Mouse (Mus musculus): ENCODE data around the gene Dgat2. TPM values are rescaled to one million over a fixed set of nuclear protein-coding genes. Genes with fewer than 3 reads are reported as not detected.

Gene Dgat2
- polyA plus RNA-seq, 1 experiment from 2014 or later: 249 TPM

- 69% methylated on average over 7 of the region's 7 CpGs for WGBS (ENCODE audit: insufficient replicate concordance)
- Histone ChIP-seq H3K9ac (replicated peaks) (no peak overlapping the region), H3K27me3 (ENCODE audit: insufficient read depth, low read length) (no peaks in the 10 kb centered on the region), H3K36me3 (replicated peaks; ENCODE audit: insufficient read depth, low read length) (peaks cover 28% of the 10 kb centered on the region), H3K4me1 (ENCODE audit: insufficient read depth) (peaks cover 55% of the 10 kb centered on the region), H3K9me3 (ENCODE audit: low read length) (no peaks in the 10 kb centered on the region), H3K27ac (ENCODE audit: low read depth) (0 out of 2 replicates have a peak overlapping the region, but pooled peaks have one; percentile 30), H3K4me2 (ENCODE audit: low read depth, low read length) (no peak overlapping the region), H3K4me3 (ENCODE audit: low read depth, low read length) (no peak overlapping the region)
- no peak for TF ChIP-seq CTCF (IDR thresholded peaks at IDR 0.05; ENCODE audit: low read depth)
- TF ChIP-seq EP300 (IDR thresholded peaks at IDR 0.05; ENCODE audit: low read depth): no peak
- DNase-seq (no peak), ATAC-seq (no peak)
Observed at GRCm38 (mm10) chr7:99164873-99165410, 17.6 kb downstream of the Dgat2 start.

GRCm38 (mm10) chr7:99162462-99162861 lies 20.1 kb downstream of the Dgat2 start:
- TF ChIP-seq EP300 (IDR thresholded peaks at IDR 0.05; ENCODE audit: low read depth) (no peak), CTCF (IDR thresholded peaks at IDR 0.05; ENCODE audit: low read depth) (0 out of 2 replicates have a peak, but pooled peaks have one; percentile 9)
- H3K9ac ChIP-seq (replicated peaks): no peak overlapping the region

GRCm38 (mm10) chr7:99161961-99162360 lies 20.6 kb downstream of the Dgat2 start:
- Histone ChIP-seq H3K4me2 (ENCODE audit: low read depth, low read length) (no peak overlapping the region), H3K9ac (replicated peaks) (no peak overlapping the region), H3K4me1 (ENCODE audit: insufficient read depth) (peaks cover 66% of the 10 kb centered on the region), H3K4me3 (ENCODE audit: low read depth, low read length) (no peak overlapping the region), H3K27me3 (ENCODE audit: insufficient read depth, low read length) (no peaks in the 10 kb centered on the region), H3K36me3 (replicated peaks; ENCODE audit: insufficient read depth, low read length) (peaks cover 41% of the 10 kb centered on the region), H3K27ac (ENCODE audit: low read depth) (peak overlapping the region; percentile 72), H3K9me3 (ENCODE audit: low read length) (no peaks in the 10 kb centered on the region)
- ATAC-seq (peak; percentile 40), DNase-seq (no peak)
- TF ChIP-seq EP300 (IDR thresholded peaks at IDR 0.05; ENCODE audit: low read depth): no peak
- TF ChIP-seq CTCF (IDR thresholded peaks at IDR 0.05; ENCODE audit: low read depth): no peak
- whole genome bisulfite sequencing (ENCODE audit: insufficient replicate concordance): 70% methylated on average over 11 of the region's 11 CpGs

More at GRCm38 (mm10) chr7:99162462-99162861, 20.1 kb downstream of the Dgat2 start:
- Histone ChIP-seq H3K27me3 (ENCODE audit: insufficient read depth, low read length) (no peaks in the 10 kb centered on the region), H3K4me1 (ENCODE audit: insufficient read depth) (peaks cover 71% of the 10 kb centered on the region), H3K4me3 (ENCODE audit: low read depth, low read length) (no peak overlapping the region), H3K4me2 (ENCODE audit: low read depth, low read length) (no peak overlapping the region), H3K36me3 (replicated peaks; ENCODE audit: insufficient read depth, low read length) (peaks cover 42% of the 10 kb centered on the region), H3K9me3 (ENCODE audit: low read length) (no peaks in the 10 kb centered on the region), H3K27ac (ENCODE audit: low read depth) (peak overlapping the region; percentile 72)
- DNase-seq (no peak), ATAC-seq (no peak)
- WGBS (ENCODE audit: insufficient replicate concordance): 80% methylated on average over 7 of the region's 7 CpGs

GRCm38 (mm10) chr7:99161529-99161928 lies 21.0 kb downstream of the Dgat2 start:
- peaks cover 45% of the 10 kb centered on the region for H3K36me3 ChIP-seq (replicated peaks; ENCODE audit: insufficient read depth, low read length)
- 44% methylated on average over 4 of the region's 4 CpGs for WGBS (ENCODE audit: insufficient replicate concordance)
- H3K4me3 ChIP-seq (ENCODE audit: low read depth, low read length): no peak overlapping the region
- DNase-seq (peak; percentile 74), ATAC-seq (peak; percentile 87)
- no peak overlapping the region for H3K4me2 ChIP-seq (ENCODE audit: low read depth, low read length)
- no peak overlapping the region for H3K9ac ChIP-seq (replicated peaks)
- no peak for TF ChIP-seq CTCF (IDR thresholded peaks at IDR 0.05; ENCODE audit: low read depth)
- TF ChIP-seq EP300 (IDR thresholded peaks at IDR 0.05; ENCODE audit: low read depth): no peak; the same call in 1 of the 2 replicates
- no peaks in the 10 kb centered on the region for H3K9me3 ChIP-seq (ENCODE audit: low read length)
- peaks cover 64% of the 10 kb centered on the region for H3K4me1 ChIP-seq (ENCODE audit: insufficient read depth)
- H3K27ac ChIP-seq (ENCODE audit: low read depth): peak overlapping the region; percentile 72
- H3K27me3 ChIP-seq (ENCODE audit: insufficient read depth, low read length): no peaks in the 10 kb centered on the region

- Histone ChIP-seq H3K4me1 (ENCODE audit: insufficient read depth) (peaks cover 62% of the 10 kb centered on the region), H3K27ac (ENCODE audit: low read depth) (peak overlapping the region; percentile 66), H3K9me3 (ENCODE audit: low read length) (no peaks in the 10 kb centered on the region), H3K4me2 (ENCODE audit: low read depth, low read length) (no peak overlapping the region), H3K27me3 (ENCODE audit: insufficient read depth, low read length) (no peaks in the 10 kb centered on the region), H3K9ac (replicated peaks) (no peak overlapping the region), H3K4me3 (ENCODE audit: low read depth, low read length) (no peak overlapping the region), H3K36me3 (replicated peaks; ENCODE audit: insufficient read depth, low read length) (peaks cover 44% of the 10 kb centered on the region)
- DNase-seq: no peak
- no peak for TF ChIP-seq EP300 (IDR thresholded peaks at IDR 0.05; ENCODE audit: low read depth)
- no peak for TF ChIP-seq CTCF (IDR thresholded peaks at IDR 0.05; ENCODE audit: low read depth)
- 75% methylated on average over 7 of the region's 7 CpGs for WGBS (ENCODE audit: insufficient replicate concordance)
- ATAC-seq: no peak
Observed at GRCm38 (mm10) chr7:99160995-99161394, 21.5 kb downstream of the Dgat2 start.

GRCm38 (mm10) chr7:99159446-99159845 lies 23.1 kb downstream of the Dgat2 start:
- no peak for ATAC-seq
- WGBS (ENCODE audit: insufficient replicate concordance): 66% methylated on average over 2 of the region's 2 CpGs
- Histone ChIP-seq H3K9ac (replicated peaks) (peak overlapping the region; percentile 21; the same call in 1 of the 2 replicates), H3K4me2 (ENCODE audit: low read depth, low read length) (no peak overlapping the region), H3K4me1 (ENCODE audit: insufficient read depth) (peaks cover 60% of the 10 kb centered on the region), H3K36me3 (replicated peaks; ENCODE audit: insufficient read depth, low read length) (peaks cover 40% of the 10 kb centered on the region), H3K9me3 (ENCODE audit: low read length) (no peaks in the 10 kb centered on the region), H3K27me3 (ENCODE audit: insufficient read depth, low read length) (no peaks in the 10 kb centered on the region), H3K4me3 (ENCODE audit: low read depth, low read length) (no peak overlapping the region), H3K27ac (ENCODE audit: low read depth) (peak overlapping the region; percentile 66; the same call in 1 of the 2 replicates)
- TF ChIP-seq CTCF (IDR thresholded peaks at IDR 0.05; ENCODE audit: low read depth) (no peak), EP300 (IDR thresholded peaks at IDR 0.05; ENCODE audit: low read depth) (no peak)
- no peak for DNase-seq
